ENCODE assay signal across 22 mouse cellular contexts in the genomic region with DNA sequence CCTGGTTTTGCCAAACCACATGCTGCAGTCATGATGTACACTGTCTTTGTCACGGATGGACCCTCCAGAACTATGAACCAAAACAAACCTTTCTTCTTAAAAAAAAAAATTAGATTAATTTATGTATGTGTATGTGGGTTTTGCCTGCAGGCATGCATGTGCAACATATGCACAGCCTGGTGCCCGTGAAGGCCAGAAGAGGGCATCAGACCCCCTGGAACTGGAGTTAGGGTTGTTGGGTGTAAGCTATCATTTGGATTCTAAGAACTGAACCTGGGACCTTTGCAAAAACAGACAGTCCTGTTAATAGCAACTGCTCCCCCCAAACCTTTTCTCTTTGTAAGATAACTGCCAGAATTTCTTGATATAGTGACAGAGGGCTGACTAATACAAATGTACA. TPM values are rescaled to one million over a fixed set of nuclear protein-coding genes. Genes with fewer than 3 reads are reported as not detected.
DNase-seq lines count a peak whose midpoint lies in the region; ATAC-seq and TF ChIP-seq lines count a peak whose summit lies in the region.
"Had no signal": no experiment of that assay in that cellular context is flagged by ENCODE, and none has a peak within 500 bp of the region (broad histone marks: within the 10 kb centered on the region; RNA-seq: fewer than 3 reads in every experiment).

No protein-coding gene starts in this region.

- no peak overlapping the region for H3K4me2 ChIP-seq in kidney, postnatal 0 days (ENCODE audit: low read length)
- H3K4me2 ChIP-seq in midbrain, postnatal 0 days (ENCODE audit: low read depth, low read length, poor library complexity, severe bottlenecking) = no peak overlapping the region
- H3K4me2 ChIP-seq in midbrain, embryonic 11.5 days = no peak overlapping the region
- H3K4me2 ChIP-seq in CH12.LX (ENCODE audit: insufficient read depth, low read depth, poor library complexity, severe bottlenecking) = no peak overlapping the region
- H3K4me2 ChIP-seq: heart, embryonic 13.5 days; limb, embryonic 13.5 days had no signal

- peak; percentile 25; the same call in 1 of the 2 replicates for TF ChIP-seq CTCF in kidney, postnatal 0 days (IDR thresholded peaks at IDR 0.05; ENCODE audit: low read depth)
- TF ChIP-seq CTCF in midbrain, postnatal 0 days (IDR thresholded peaks at IDR 0.05) = 0 out of 2 replicates have a peak, but pooled peaks have one; percentile 13
- peak in 1 of 2 experiments; percentile 56; a peak in 1 of 4 replicates for TF ChIP-seq CTCF in CH12.LX (conservative IDR thresholded peaks at IDR 0.05 in 1 of 2, IDR thresholded peaks at IDR 0.05 in 1 of 2; ENCODE audit: low read depth in 2 of 2, low read length in 2 of 2)
- TF ChIP-seq CTCF in bone marrow, adult 2 months (IDR thresholded peaks at IDR 0.05; ENCODE audit: control insufficient read depth, insufficient read depth, low read length) = peak; percentile 34; the same call in 1 of the 2 replicates

- ATAC-seq in kidney, postnatal 0 days (replicated peaks; ENCODE audit: low FRiP score, low read depth) = no peak
- ATAC-seq in midbrain, postnatal 0 days (ENCODE audit: low FRiP score) = no peak
- ATAC-seq in midbrain, embryonic 11.5 days (ENCODE audit: low FRiP score) = no peak
- ATAC-seq: hindbrain, embryonic 16.5 days had no signal

- WGBS in kidney, postnatal 0 days = 80% methylated on average over 2 of the region's 2 CpGs
- WGBS in midbrain, postnatal 0 days = 92% methylated on average over 2 of the region's 2 CpGs
- 87% methylated on average over 2 of the region's 2 CpGs for WGBS in midbrain, embryonic 11.5 days
- 66% methylated on average over 2 of the region's 2 CpGs for WGBS in bone marrow, adult 2 months

- dilution Hi-C loops in CH12.LX (cut with MboI; ENCODE audit: extremely low pct_ligation_motif_present, extremely low pct_unique_long_range_greater_than_20kb, low sequenced_read_pairs) = no loop called here

- H3K4me3 ChIP-seq in kidney, postnatal 0 days (replicated peaks; ENCODE audit: low read depth, low read length) = no peak overlapping the region
- no peak overlapping the region for H3K4me3 ChIP-seq in midbrain, postnatal 0 days (ENCODE audit: low read depth, low read length)
- H3K4me3 ChIP-seq in midbrain, embryonic 11.5 days (ENCODE audit: low read depth, low read length) = no peak overlapping the region
- no peak overlapping the region for H3K4me3 ChIP-seq in CH12.LX (replicated peaks in 1 of 3; ENCODE audit: low read depth in 2 of 3, low read length in 2 of 3, poor library complexity in 1 of 3)
- H3K4me3 ChIP-seq in bone marrow, adult 2 months (replicated peaks; ENCODE audit: control insufficient read depth, low read depth, low read length) = no peak overlapping the region
- H3K4me3 ChIP-seq: heart, embryonic 13.5 days; limb, embryonic 13.5 days had no signal

- no peaks in the 10 kb centered on the region for H3K9me3 ChIP-seq in kidney, postnatal 0 days (replicated peaks; ENCODE audit: low read length)
- H3K9me3 ChIP-seq in midbrain, postnatal 0 days (ENCODE audit: low read length) = no peaks in the 10 kb centered on the region
- no peaks in the 10 kb centered on the region for H3K9me3 ChIP-seq in midbrain, embryonic 11.5 days (ENCODE audit: control insufficient read depth, low read length)
- no peaks in the 10 kb centered on the region for H3K9me3 ChIP-seq in CH12.LX (replicated peaks; ENCODE audit: low read length)
- H3K9me3 ChIP-seq: G1E; heart, embryonic 13.5 days; limb, embryonic 13.5 days had no signal

- H3K27ac ChIP-seq in kidney, postnatal 0 days = no peak overlapping the region
- no peak overlapping the region for H3K27ac ChIP-seq in midbrain, postnatal 0 days (ENCODE audit: low read depth, low read length)
- H3K27ac ChIP-seq in midbrain, embryonic 11.5 days (ENCODE audit: low read depth, low read length) = no peak overlapping the region
- H3K27ac ChIP-seq in CH12.LX (ENCODE audit: insufficient read depth, low read depth) = no peak overlapping the region
- H3K27ac ChIP-seq in bone marrow, adult 2 months (ENCODE audit: control insufficient read depth, insufficient read depth, low read depth, low read length, poor library complexity) = no peak overlapping the region
- H3K27ac ChIP-seq: heart, embryonic 13.5 days; limb, embryonic 13.5 days had no signal

- no peak overlapping the region for H3K9ac ChIP-seq in kidney, postnatal 0 days (ENCODE audit: low read depth, low read length)
- no peak overlapping the region for H3K9ac ChIP-seq in midbrain, postnatal 0 days (replicated peaks; ENCODE audit: low read length, poor library complexity, severe bottlenecking)
- no peak overlapping the region for H3K9ac ChIP-seq in midbrain, embryonic 11.5 days (ENCODE audit: low read length)
- no peak overlapping the region for H3K9ac ChIP-seq in CH12.LX (ENCODE audit: insufficient read depth, low read depth)
- H3K9ac ChIP-seq: heart, embryonic 13.5 days; limb, embryonic 13.5 days had no signal

- no peak for DNase-seq in kidney, postnatal 0 days (ENCODE audit: low spot score)
- no peak for DNase-seq in kidney, adult 9 months
- no peak for DNase-seq in midbrain, postnatal 0 days (ENCODE audit: low spot score)
- DNase-seq in midbrain, embryonic 11.5 days (ENCODE audit: low spot score, missing footprints) = no peak
- no peak for DNase-seq in CH12.LX (ENCODE audit: extremely low read depth)
- DNase-seq in frontal cortex, postnatal 14 days (ENCODE audit: low spot score in 2 of 2) = no peak
- DNase-seq: adrenal gland, postnatal 36 days; cerebellum, adult 2 months; kidney, adult 18-20 months; kidney, postnatal 36 days; lung, adult 2 months; lung, postnatal 36 days; retina, postnatal 1 day had no signal

- H3K27me3 ChIP-seq in kidney, postnatal 0 days (ENCODE audit: insufficient read depth, low read length) = no peaks in the 10 kb centered on the region
- H3K27me3 ChIP-seq in midbrain, postnatal 0 days (ENCODE audit: insufficient read depth, low read length) = no peaks in the 10 kb centered on the region
- H3K27me3 ChIP-seq in midbrain, embryonic 11.5 days (ENCODE audit: control insufficient read depth, insufficient read depth, low read length) = peaks cover 5% of the 10 kb centered on the region; the same call in 1 of the 2 replicates
- no peaks in the 10 kb centered on the region for H3K27me3 ChIP-seq in CH12.LX (replicated peaks)
- H3K27me3 ChIP-seq: heart, embryonic 13.5 days; limb, embryonic 13.5 days had no signal

- in situ Hi-C loops in CH12.LX (cut with MboI; ENCODE audit: low pct_ligation_motif_present, low pct_unique_long_range_greater_than_20kb, low sequenced_read_pairs) = no loop called here

- no peaks in the 10 kb centered on the region for H3K36me3 ChIP-seq in kidney, postnatal 0 days (ENCODE audit: insufficient read depth, low read length)
- no peaks in the 10 kb centered on the region for H3K36me3 ChIP-seq in midbrain, postnatal 0 days (ENCODE audit: insufficient read depth, low read length)
- H3K36me3 ChIP-seq in midbrain, embryonic 11.5 days (ENCODE audit: control insufficient read depth, insufficient read depth, low read length) = no peaks in the 10 kb centered on the region
- H3K36me3 ChIP-seq in CH12.LX (replicated peaks in 1 of 2; ENCODE audit: control insufficient read depth in 1 of 2, insufficient read depth in 1 of 2, low read length in 1 of 2) = peaks cover 0 to 24% of the 10 kb centered on the region in 2 experiments
- H3K36me3 ChIP-seq: heart, embryonic 13.5 days; limb, embryonic 13.5 days had no signal

- TF ChIP-seq EP300 in CH12.LX (IDR thresholded peaks at IDR 0.05; ENCODE audit: low read length) = no peak

- peaks cover 18% of the 10 kb centered on the region; the same call in 1 of the 2 replicates for H3K4me1 ChIP-seq in kidney, postnatal 0 days (replicated peaks; ENCODE audit: insufficient read depth, low read length)
- peaks cover 10% of the 10 kb centered on the region for H3K4me1 ChIP-seq in midbrain, postnatal 0 days (ENCODE audit: insufficient read depth, low read length)
- H3K4me1 ChIP-seq in midbrain, embryonic 11.5 days (ENCODE audit: control insufficient read depth, insufficient read depth, low read length) = peaks cover 17% of the 10 kb centered on the region
- H3K4me1 ChIP-seq in CH12.LX (ENCODE audit: control insufficient read depth in 1 of 2, insufficient read depth in 2 of 2) = peaks cover 22 to 83% of the 10 kb centered on the region in 2 experiments
- H3K4me1 ChIP-seq in bone marrow, adult 2 months (ENCODE audit: control insufficient read depth, insufficient read depth, low read length) = peaks cover 7% of the 10 kb centered on the region

- TF ChIP-seq POLR2A in CH12.LX (IDR thresholded peaks at IDR 0.05; ENCODE audit: low read depth, low read length) = no peak
- TF ChIP-seq POLR2A in bone marrow, adult 2 months (IDR thresholded peaks at IDR 0.05; ENCODE audit: borderline replicate concordance, control insufficient read depth, low read depth, low read length) = no peak

- peak; percentile 34 for TF ChIP-seq RAD21 in CH12.LX (IDR thresholded peaks at IDR 0.05; ENCODE audit: low read depth, low read length)

- H3K79me2 ChIP-seq in CH12.LX (replicated peaks; ENCODE audit: control insufficient read depth, extremely low read depth, insufficient read depth, poor library complexity, severe bottlenecking) = peaks cover 74% of the 10 kb centered on the region

RNA-seq across cellular contexts. Expression of gene Smap2, which starts 16.0 kb away (rescaled TPM):
- polyA plus RNA-seq in kidney, postnatal 0 days (2015; fragmentation: Nextera tagmentation; extraction: Ambion mirVana) = 12.1 and 14.1 TPM in 2 replicates
- 91.6 and 98.7 TPM in 2 replicates for total RNA-seq in midbrain, postnatal 0 days (2014; rRNA removed)
- 42.7 and 45.5 TPM in 2 replicates for polyA plus RNA-seq in midbrain, postnatal 0 days (2015; fragmentation: Nextera tagmentation; extraction: Ambion mirVana)
- 17.6 and 18.1 TPM in 2 replicates for polyA plus RNA-seq in midbrain, embryonic 11.5 days (2014; fragmentation: Nextera tagmentation; extraction: Ambion mirVana)
- 27.4 and 29.1 TPM in 2 replicates for total RNA-seq in CH12.LX (2012; rRNA removed)
- total RNA-seq in CH12.LX (2014; rRNA removed) = 20.0 and 20.1 TPM in 2 replicates
- polyA plus RNA-seq in CH12.LX (2012; ENCODE audit: insufficient read length, low read depth) = 110 and 111 TPM in 2 replicates
- 43.1 and 60.0 TPM in 2 replicates for polyA plus RNA-seq in bone marrow, adult 2 months (2011; ENCODE audit: insufficient read depth, insufficient read length, low replicate concordance, missing spikeins)

RNA-seq across cellular contexts. Expression of gene Col9a2, which starts 38.1 kb away (rescaled TPM):
- 2.8 and 3.0 TPM in 2 replicates for polyA plus RNA-seq in kidney, postnatal 0 days (2015; fragmentation: Nextera tagmentation; extraction: Ambion mirVana)
- 38.4 and 68.5 TPM in 2 replicates for total RNA-seq in midbrain, postnatal 0 days (2014; rRNA removed)
- polyA plus RNA-seq in midbrain, postnatal 0 days (2015; fragmentation: Nextera tagmentation; extraction: Ambion mirVana) = 18.2 and 19.7 TPM in 2 replicates
- polyA plus RNA-seq in midbrain, embryonic 11.5 days (2014; fragmentation: Nextera tagmentation; extraction: Ambion mirVana) = 2.3 TPM in 2 replicates
- not detected in 2 replicates for total RNA-seq in CH12.LX (2012; rRNA removed)
- not detected in 2 replicates for total RNA-seq in CH12.LX (2014; rRNA removed)
- not detected in 2 replicates for polyA plus RNA-seq in CH12.LX (2012; ENCODE audit: insufficient read length, low read depth)
- polyA plus RNA-seq in bone marrow, adult 2 months (2011; ENCODE audit: insufficient read depth, insufficient read length, low replicate concordance, missing spikeins) = not detected in 2 replicates
- total RNA-seq: G1E; granulocyte monocyte progenitor cell, adult 5-6 weeks; heart, postnatal 25 days; megakaryocyte-erythroid progenitor cell, adult 5-6 weeks; monocyte, adult 5-6 weeks had no signal
- polyA plus RNA-seq: G1E had no signal

RNA-seq across cellular contexts. Expression of gene Zfp69, which starts 49.5 kb away (rescaled TPM):
- 6.0 and 6.7 TPM in 2 replicates for polyA plus RNA-seq in kidney, postnatal 0 days (2015; fragmentation: Nextera tagmentation; extraction: Ambion mirVana)
- total RNA-seq in midbrain, postnatal 0 days (2014; rRNA removed) = 2.1 and 2.9 TPM in 2 replicates
- 3.9 and 4.8 TPM in 2 replicates for polyA plus RNA-seq in midbrain, postnatal 0 days (2015; fragmentation: Nextera tagmentation; extraction: Ambion mirVana)
- polyA plus RNA-seq in midbrain, embryonic 11.5 days (2014; fragmentation: Nextera tagmentation; extraction: Ambion mirVana) = 9.0 and 9.6 TPM in 2 replicates
- total RNA-seq in CH12.LX (2012; rRNA removed) (0.71 and 0.89 TPM in 2 replicates), CH12.LX (2014; rRNA removed) (0.46 and 0.72 TPM in 2 replicates)
- polyA plus RNA-seq in CH12.LX (2012; ENCODE audit: insufficient read length, low read depth) = 1.3 and 2.2 TPM in 2 replicates
- 2.4 and 3.6 TPM in 2 replicates for polyA plus RNA-seq in bone marrow, adult 2 months (2011; ENCODE audit: insufficient read depth, insufficient read length, low replicate concordance, missing spikeins)
